Mouse (Mus musculus): ENCODE measurements around the gene Parp1. TPM values are rescaled to one million over a fixed set of nuclear protein-coding genes. Genes with fewer than 3 reads are reported as not detected.
A peak's percentile ranks its signal among the peaks of the same experiment; 100 is the strongest.

Gene Parp1
- total RNA-seq (2021) = 10 to 100 TPM; 57.0 to 64.2 TPM
- long read RNA-seq, experiment 1, transcript Parp1-201 (23 exons, 3,873 nt) = major isoform, 63 of 86 reads
- long read RNA-seq, experiment 1, partial matches to known transcripts = 18 of 86 reads
- long read RNA-seq, experiment 1, other reads (novel, unspliced or antisense) = 5 of 86 reads
- long read RNA-seq, experiment 2, transcript Parp1-201 (23 exons, 3,873 nt) = major isoform, 47 of 59 reads
- long read RNA-seq, experiment 2, partial matches to known transcripts = 9 of 59 reads
- long read RNA-seq, experiment 2, other reads (novel, unspliced or antisense) = 3 of 59 reads

GRCm38 (mm10) chr1:180568761-180569452 is at the start of gene Parp1:
Gene Parp1, plus strand, starts transcription at chr1:180568924.
- DNase-seq (ENCODE audit: low spot score) = peak; percentile 97

GRCm38 (mm10) chr1:180519520-180519919 is 49.2 kb upstream of the Parp1 start:
- no peak for DNase-seq (ENCODE audit: low spot score)

GRCm38 (mm10) chr1:180520190-180520589 is 48.5 kb upstream of the Parp1 start:
- no peak for DNase-seq (ENCODE audit: low spot score)

- no peak for DNase-seq (ENCODE audit: low spot score)
These were observed 45.4 kb upstream of the Parp1 start for GRCm38 (mm10) chr1:180523320-180523719.

DNA sequence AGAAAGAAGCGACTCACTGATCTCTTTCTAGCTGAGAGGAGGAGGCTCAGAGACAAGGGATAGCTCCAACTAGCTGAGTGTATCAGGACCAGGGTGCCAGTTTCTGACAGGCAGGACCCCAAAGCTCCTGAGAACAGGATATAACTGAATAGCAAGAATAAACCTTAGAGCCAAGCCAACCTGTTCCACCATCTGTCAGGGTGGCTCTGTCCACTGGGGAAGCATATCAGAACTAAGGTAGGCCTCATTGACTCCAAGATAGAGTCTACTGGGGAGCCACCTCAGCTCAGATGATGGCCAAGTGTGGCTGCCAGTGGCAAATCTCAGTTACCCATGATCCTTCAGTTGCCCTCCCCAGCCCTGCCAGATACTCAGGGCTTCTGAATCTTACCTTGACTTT is 43.4 kb upstream of the Parp1 start:
- DNase-seq (ENCODE audit: low spot score) = no peak

DNA sequence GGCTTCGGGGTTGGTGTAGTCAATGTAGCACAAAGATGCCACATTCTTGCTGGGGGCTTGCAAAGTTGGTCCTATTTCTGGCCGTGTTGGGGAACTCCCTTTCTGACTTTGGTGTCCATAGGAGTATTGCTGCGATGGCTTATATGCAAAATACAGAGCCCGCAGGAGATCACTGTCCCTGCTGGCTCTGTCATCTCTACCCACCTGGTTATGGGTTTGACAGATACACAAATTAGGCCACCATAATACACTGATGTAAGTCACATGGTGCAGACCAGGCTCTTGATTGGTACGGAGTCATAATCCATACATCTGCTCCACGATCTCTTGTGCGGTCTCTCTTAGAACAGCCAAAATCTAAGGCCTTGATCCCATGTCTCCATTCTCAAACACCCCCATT is 38.9 kb upstream of the Parp1 start:
- DNase-seq (ENCODE audit: low spot score) = no peak

GRCm38 (mm10) chr1:180530457-180531263 is 38.1 kb upstream of the Parp1 start:
- no peak for DNase-seq (ENCODE audit: low spot score)

GRCm38 (mm10) chr1:180532671-180533070 is 36.1 kb upstream of the Parp1 start:
- no peak for DNase-seq (ENCODE audit: low spot score)

DNA sequence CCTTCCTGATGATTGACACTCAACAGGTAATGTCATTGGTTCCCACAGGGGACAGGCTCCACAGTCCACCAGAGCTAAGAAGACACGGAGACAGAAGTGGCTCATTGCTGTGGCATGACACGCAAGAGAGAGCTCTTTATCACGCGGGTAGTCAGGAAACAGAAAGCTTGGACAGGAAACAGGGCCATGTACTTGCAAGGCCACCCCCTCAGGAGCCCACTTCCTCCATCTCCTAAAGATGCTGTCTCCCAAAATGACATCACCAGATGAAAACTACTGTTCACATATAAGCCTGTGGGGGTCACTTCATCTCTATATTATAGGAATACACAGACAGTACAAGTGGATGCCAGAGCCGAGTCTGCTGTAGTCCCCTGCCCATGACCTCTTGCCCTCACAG is 32.0 kb upstream of the Parp1 start:
- no peak for DNase-seq (ENCODE audit: low spot score)

DNA sequence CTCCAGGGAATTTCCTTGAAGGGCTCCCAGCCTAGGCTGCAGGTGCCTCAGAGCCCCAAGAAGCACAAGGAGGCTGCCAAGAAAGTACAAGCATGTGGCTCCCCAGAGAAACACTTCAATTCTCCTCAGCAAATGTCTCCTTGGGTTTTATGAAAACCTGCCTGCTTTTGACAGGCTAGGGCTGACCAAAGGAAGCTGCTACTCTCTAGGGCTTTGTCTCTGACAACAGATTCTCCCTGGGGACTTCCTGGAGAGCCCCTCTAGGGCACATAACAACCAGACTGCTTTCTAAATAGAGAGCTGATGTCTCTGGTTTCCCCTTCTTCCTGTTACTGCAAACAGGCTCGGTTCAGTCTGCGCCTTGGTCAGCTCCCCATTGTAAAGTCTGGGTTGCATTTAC is 27.5 kb upstream of the Parp1 start:
- DNase-seq (ENCODE audit: low spot score) = no peak

DNA sequence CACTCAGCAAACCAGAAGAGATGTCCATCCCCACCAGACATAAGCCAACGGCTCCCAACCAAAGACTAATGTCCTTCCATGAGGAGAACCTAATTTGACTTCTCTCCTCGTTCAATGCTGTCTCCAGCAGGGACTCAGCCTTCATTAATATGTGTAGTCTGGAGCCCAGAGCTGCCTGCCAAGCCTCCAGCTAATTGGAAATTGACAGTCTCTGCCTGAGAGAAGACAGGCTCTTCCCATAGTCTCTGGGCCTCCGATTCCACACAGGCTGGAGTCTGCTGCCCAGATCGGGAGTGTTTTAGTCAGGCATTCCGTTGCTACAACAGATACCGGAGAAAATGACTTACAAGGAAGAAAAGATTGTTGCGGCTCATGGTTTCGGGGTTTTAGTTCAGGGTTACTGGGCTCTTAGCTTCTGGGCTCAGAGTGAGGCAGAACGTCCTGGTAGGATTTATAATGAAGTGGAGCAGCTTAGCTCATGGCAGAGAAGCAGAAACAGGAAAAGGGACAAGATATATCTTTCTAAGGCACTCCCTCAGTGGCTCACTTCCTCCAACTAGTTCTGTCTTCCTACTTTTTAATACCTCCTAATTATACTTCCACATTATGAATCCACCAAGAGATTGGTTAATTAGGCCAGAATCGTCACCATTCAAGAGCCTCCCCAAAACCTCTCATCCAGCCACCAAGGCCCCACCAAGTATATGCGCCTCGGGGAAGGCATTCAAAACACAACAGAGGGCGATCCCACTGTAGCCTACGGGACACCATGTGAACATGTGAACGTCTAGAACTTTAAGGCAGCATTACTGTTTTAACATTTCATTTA is 26.6 kb upstream of the Parp1 start:
- no peak for DNase-seq (ENCODE audit: low spot score)

- DNase-seq (ENCODE audit: low spot score) = no peak
These were observed 25.9 kb upstream of the Parp1 start for GRCm38 (mm10) chr1:180542712-180543371.

GRCm38 (mm10) chr1:180545918-180546545 is 22.7 kb upstream of the Parp1 start:
- no peak for DNase-seq (ENCODE audit: low spot score)

GRCm38 (mm10) chr1:180546798-180547750 is 21.6 kb upstream of the Parp1 start:
- DNase-seq (ENCODE audit: low spot score) = no peak

- DNase-seq (ENCODE audit: low spot score) = no peak
These were observed 20.7 kb upstream of the Parp1 start for GRCm38 (mm10) chr1:180547751-180548669.

GRCm38 (mm10) chr1:180549539-180550308 is 19.0 kb upstream of the Parp1 start:
- no peak for DNase-seq (ENCODE audit: low spot score)

DNA sequence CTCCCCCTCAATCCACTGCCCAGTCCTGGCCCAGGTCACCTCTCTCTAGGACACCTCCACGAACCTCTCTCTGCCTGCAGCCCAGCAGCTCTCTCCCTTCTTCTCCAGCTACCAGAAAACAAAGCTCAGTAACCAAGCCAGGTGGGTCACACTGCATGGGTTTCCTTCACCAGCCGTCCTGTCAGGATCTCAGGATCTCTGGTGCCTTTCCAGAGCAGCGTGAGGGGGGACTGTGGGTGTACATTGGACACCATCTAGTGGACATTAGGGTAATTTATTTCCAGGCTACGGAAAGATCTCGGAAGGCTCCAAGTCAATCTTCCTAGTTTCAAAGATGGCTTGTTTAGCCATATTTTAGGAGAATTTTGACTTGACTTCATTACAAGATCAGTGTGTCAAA is 18.0 kb upstream of the Parp1 start:
- peak; percentile 17 for DNase-seq (ENCODE audit: low spot score)

Data from gastrocnemius, adult 18-20 months (tissue).